Mouse (Mus musculus): ENCODE measurements around the gene Zdhhc19. TPM values are rescaled to one million over a fixed set of nuclear protein-coding genes. Genes with fewer than 3 reads are reported as not detected.
"Not testable (repeated sequence)": the region's sequence is repeated elsewhere in the genome, so short reads cannot be mapped to it uniquely, and the experiment has no call there.

Zdhhc19 gene
- total RNA-seq, 2 experiments from 2014 or later: not detected

- no peak for DNase-seq
These were observed 8.6 kb upstream of the Zdhhc19 start, which contains the start of gene Slc51a for GRCm38 (mm10) chr16:32487234-32488111. Gene Slc51a (minus strand): TSS chr16:32487879.

- DNase-seq: no peak
These were observed 7.1 kb upstream of the Zdhhc19 start for GRCm38 (mm10) chr16:32488939-32489338.

- not testable (repeated sequence) for DNase-seq
These were observed 1.7 kb upstream of the Zdhhc19 start for GRCm38 (mm10) chr16:32494371-32494770.

GRCm38 (mm10) chr16:32498996-32499395 is 2.9 kb downstream of the Zdhhc19 start:
- DNase-seq: no peak

GRCm38 (mm10) chr16:32499430-32500037 is 3.5 kb downstream of the Zdhhc19 start:
- peak; percentile 85 to 91 for DNase-seq

GRCm38 (mm10) chr16:32501459-32501858 is 5.4 kb downstream of the Zdhhc19 start:
- DNase-seq: no peak

- no peak for DNase-seq
These were observed 6.7 kb downstream of the Zdhhc19 start for GRCm38 (mm10) chr16:32502621-32503335.

GRCm38 (mm10) chr16:32503633-32504032 is 7.6 kb downstream of the Zdhhc19 start:
- no peak for DNase-seq

- no peak for DNase-seq
These were observed 10.2 kb downstream of the Zdhhc19 start for GRCm38 (mm10) chr16:32506298-32506697.

- no peak for DNase-seq
These were observed 10.8 kb downstream of the Zdhhc19 start for GRCm38 (mm10) chr16:32506868-32507267.

GRCm38 (mm10) chr16:32507407-32507806 is 11.3 kb downstream of the Zdhhc19 start:
- DNase-seq: peak; percentile 61 to 69

GRCm38 (mm10) chr16:32508035-32508434 is 12.0 kb downstream of the Zdhhc19 start:
- DNase-seq: no peak

GRCm38 (mm10) chr16:32508506-32509065 is 12.5 kb downstream of the Zdhhc19 start:
- no peak for DNase-seq

GRCm38 (mm10) chr16:32509066-32509942 is 13.2 kb downstream of the Zdhhc19 start:
- peak; percentile 9 to 40 for DNase-seq

- no peak for DNase-seq
These were observed 14.6 kb downstream of the Zdhhc19 start for GRCm38 (mm10) chr16:32510399-32511337.

- DNase-seq: no peak
These were observed 15.3 kb downstream of the Zdhhc19 start for GRCm38 (mm10) chr16:32511338-32511734.

GRCm38 (mm10) chr16:32511827-32512490 is 15.9 kb downstream of the Zdhhc19 start:
- DNase-seq: no peak

GRCm38 (mm10) chr16:32512921-32513320 is 16.9 kb downstream of the Zdhhc19 start:
- DNase-seq: peak in 1 of 2 experiments; percentile 51

- DNase-seq: no peak
These were observed 17.3 kb downstream of the Zdhhc19 start for GRCm38 (mm10) chr16:32513401-32513800.

- DNase-seq: no peak
These were observed 17.9 kb downstream of the Zdhhc19 start for GRCm38 (mm10) chr16:32513948-32514347.

All from adrenal gland, postnatal 36 days (tissue).